Mouse (Mus musculus) limb, embryonic 10.5 days (tissue): ENCODE data around the gene Icosl. TPM values are rescaled to one million over a fixed set of nuclear protein-coding genes. Genes with fewer than 3 reads are reported as not detected.
"Not testable (repeated sequence)": the region's sequence is repeated elsewhere in the genome, so short reads cannot be mapped to it uniquely, and the experiment has no call there.

Experiments
- DNase-seq: peaks from one replicate; pipeline ENCODE4 v3.0.0-alpha.2; 2017; ENCODE audit warnings: low spot score
- H3K27ac ChIP-seq: fragments of 300-500 bp; sonication (generic); 2 replicates; pipeline ENCODE4 v1.5.1; 2016; ENCODE audit warnings: mild to moderate bottlenecking
- H3K27me3 ChIP-seq: fragments of 300-500 bp; sonication (generic); 2 replicates; pipeline ENCODE4 v1.6.1; 2016; ENCODE audit warnings: low read depth, mild to moderate bottlenecking; ENCODE audit not compliant: poor library complexity, severe bottlenecking
- H3K36me3 ChIP-seq: fragments of 300-500 bp; sonication (generic); 2 replicates; pipeline ENCODE4 v1.6.1; 2016; ENCODE audit warnings: mild to moderate bottlenecking, moderate library complexity
- H3K4me1 ChIP-seq: fragments of 300-500 bp; sonication (generic); 2 replicates; pipeline ENCODE4 v1.6.1; 2016
- H3K4me3 ChIP-seq: fragments of 300-500 bp; sonication (generic); 2 replicates; pipeline ENCODE4 v1.5.1; 2016; ENCODE audit warnings: mild to moderate bottlenecking, moderate library complexity
- H3K9me3 ChIP-seq: fragments of 300-500 bp; sonication (generic); replicated peaks from 2 replicates; pipeline ENCODE4 v1.6.1; 2016; ENCODE audit warnings: mild to moderate bottlenecking
- WGBS: fragments of 180-500 bp; shearing (Covaris S2); methylation state at CpG from one replicate; pipeline ENCODE4 v1.1.7; 2016; 5-methylcytosine and 5-hydroxymethylcytosine counted together
- polyA plus RNA-seq: library from polyadenylated mRNA; unstranded; fragments of >200 nt; fragmentation: Nextera tagmentation; extraction: Ambion mirVana; gene quantifications from 2 replicates; pipeline ENCODE4 v1.2.1, GENCODE M21; 2016

The Icosl gene
- polyA plus RNA-seq: 2.5 and 2.6 TPM in 2 replicates

GRCm38 (mm10) chr10:78069101-78070011 is at the start of gene Icosl:
Gene Icosl, plus strand, starts transcription at chr10:78069302.
- Histone ChIP-seq H3K4me1 (peaks cover 19% of the 10 kb centered on the region), H3K36me3 (no peaks in the 10 kb centered on the region), H3K27me3 (peaks cover 43% of the 10 kb centered on the region), H3K27ac (peak within 1 kb of the TSS; percentile 84), H3K4me3 (peak within 1 kb of the TSS; percentile 70), H3K9me3 (no peaks in the 10 kb centered on the region)
- DNase-seq: peak; percentile 83
- WGBS: under 1% methylated on average over 66 of the region's 66 CpGs

GRCm38 (mm10) chr10:78019984-78020383 is 49.1 kb upstream of the Icosl start:
- DNase-seq, H3K4me3 ChIP-seq, H3K27me3 ChIP-seq, H3K9me3 ChIP-seq, H3K36me3 ChIP-seq, H3K4me1 ChIP-seq, H3K27ac ChIP-seq: not testable (repeated sequence)
- WGBS: 99% methylated on average over 7 of the region's 11 CpGs

- WGBS: 80% methylated on average over 6 of the region's 8 CpGs
- H3K4me3 ChIP-seq, H3K27me3 ChIP-seq, H3K27ac ChIP-seq, H3K9me3 ChIP-seq, H3K4me1 ChIP-seq, DNase-seq, H3K36me3 ChIP-seq: not testable (repeated sequence)
Observed at GRCm38 (mm10) chr10:78025453-78025852, 43.6 kb upstream of the Icosl start.

- Histone ChIP-seq H3K4me3 (no peak overlapping the region), H3K4me1 (no peaks in the 10 kb centered on the region), H3K36me3 (no peaks in the 10 kb centered on the region), H3K27ac (no peak overlapping the region), H3K27me3 (no peaks in the 10 kb centered on the region), H3K9me3 (no peaks in the 10 kb centered on the region)
- DNase-seq: peak; percentile 79
- 6% methylated on average over 5 of the region's 5 CpGs for WGBS
Observed at GRCm38 (mm10) chr10:78028129-78028528, 41.0 kb upstream of the Icosl start.

GRCm38 (mm10) chr10:78029080-78029479 is 40.0 kb upstream of the Icosl start:
- no peak for DNase-seq
- Histone ChIP-seq H3K27me3 (no peaks in the 10 kb centered on the region), H3K4me3 (no peak overlapping the region), H3K27ac (no peak overlapping the region), H3K9me3 (no peaks in the 10 kb centered on the region), H3K4me1 (no peaks in the 10 kb centered on the region), H3K36me3 (no peaks in the 10 kb centered on the region)
- WGBS: 84% methylated on average over 1 of the region's 1 CpGs

- no peaks in the 10 kb centered on the region; the same call in 1 of the 2 replicates for H3K27me3 ChIP-seq
- no peaks in the 10 kb centered on the region for H3K9me3 ChIP-seq
- H3K27ac ChIP-seq: no peak overlapping the region
- no peak for DNase-seq
- H3K4me3 ChIP-seq: no peak overlapping the region
- WGBS: 84% methylated on average over 2 of the region's 2 CpGs
- H3K4me1 ChIP-seq: no peaks in the 10 kb centered on the region
- H3K36me3 ChIP-seq: no peaks in the 10 kb centered on the region
Observed at GRCm38 (mm10) chr10:78031987-78032386, 37.1 kb upstream of the Icosl start.

GRCm38 (mm10) chr10:78037139-78037538 is 32.0 kb upstream of the Icosl start:
- H3K36me3 ChIP-seq: no peaks in the 10 kb centered on the region
- no peak overlapping the region for H3K27ac ChIP-seq
- peaks cover 7% of the 10 kb centered on the region for H3K4me1 ChIP-seq
- WGBS: 80% methylated on average over 4 of the region's 4 CpGs
- H3K27me3 ChIP-seq: no peaks in the 10 kb centered on the region; the same call in 1 of the 2 replicates
- H3K9me3 ChIP-seq: no peaks in the 10 kb centered on the region
- H3K4me3 ChIP-seq: no peak overlapping the region
- no peak for DNase-seq

- H3K4me1 ChIP-seq: peaks cover 25% of the 10 kb centered on the region
- no peaks in the 10 kb centered on the region for H3K9me3 ChIP-seq
- H3K36me3 ChIP-seq: no peaks in the 10 kb centered on the region
- 94% methylated on average over 5 of the region's 5 CpGs for WGBS
- H3K27me3 ChIP-seq: peaks cover 23% of the 10 kb centered on the region
- peak within 1 kb of the TSS; percentile 64 for H3K27ac ChIP-seq
- H3K4me3 ChIP-seq: no peak within 1 kb of the TSS
- DNase-seq: no peak
Observed at GRCm38 (mm10) chr10:78041647-78042046, 27.5 kb upstream of the Icosl start, which contains the start of gene Dnmt3l. Gene Dnmt3l, plus strand, starts transcription at chr10:78041947.

GRCm38 (mm10) chr10:78042096-78042495 is 27.0 kb upstream of the Icosl start:
- no peak overlapping the region for H3K4me3 ChIP-seq
- H3K9me3 ChIP-seq: no peaks in the 10 kb centered on the region
- H3K27me3 ChIP-seq: peaks cover 23% of the 10 kb centered on the region
- DNase-seq: peak; percentile 42
- no peaks in the 10 kb centered on the region for H3K36me3 ChIP-seq
- H3K4me1 ChIP-seq: peaks cover 25% of the 10 kb centered on the region
- peak overlapping the region; percentile 64 for H3K27ac ChIP-seq
- WGBS: 42% methylated on average over 7 of the region's 7 CpGs

- H3K27me3 ChIP-seq: peaks cover 23% of the 10 kb centered on the region
- no peaks in the 10 kb centered on the region for H3K9me3 ChIP-seq
- H3K4me3 ChIP-seq: peak overlapping the region; percentile 32
- H3K4me1 ChIP-seq: peaks cover 25% of the 10 kb centered on the region
- H3K36me3 ChIP-seq: no peaks in the 10 kb centered on the region
- 61% methylated on average over 14 of the region's 14 CpGs for WGBS
- DNase-seq: no peak
- H3K27ac ChIP-seq: peak overlapping the region; percentile 64; the same call in 1 of the 2 replicates
Observed at GRCm38 (mm10) chr10:78042697-78043405, 26.3 kb upstream of the Icosl start.

- DNase-seq: peak; percentile 80
- Histone ChIP-seq H3K4me3 (peak within 1 kb of the TSS; percentile 32), H3K27me3 (peaks cover 23% of the 10 kb centered on the region), H3K9me3 (no peaks in the 10 kb centered on the region), H3K27ac (peak within 1 kb of the TSS; percentile 64), H3K36me3 (no peaks in the 10 kb centered on the region), H3K4me1 (peaks cover 25% of the 10 kb centered on the region)
- WGBS: 3% methylated on average over 27 of the region's 27 CpGs
Observed at GRCm38 (mm10) chr10:78043406-78043836, 25.7 kb upstream of the Icosl start, which contains the start of gene Aire. Gene Aire, minus strand, starts transcription at chr10:78043610.

- DNase-seq: no peak
- no peaks in the 10 kb centered on the region for H3K36me3 ChIP-seq
- H3K27me3 ChIP-seq: peaks cover 23% of the 10 kb centered on the region
- peaks cover 27% of the 10 kb centered on the region for H3K4me1 ChIP-seq
- H3K27ac ChIP-seq: no peak overlapping the region
- 73% methylated on average over 1 of the region's 1 CpGs for WGBS
- no peaks in the 10 kb centered on the region for H3K9me3 ChIP-seq
- H3K4me3 ChIP-seq: no peak overlapping the region
Observed at GRCm38 (mm10) chr10:78044531-78044930, 24.6 kb upstream of the Icosl start.

GRCm38 (mm10) chr10:78046388-78046787 is 22.7 kb upstream of the Icosl start:
- H3K27ac ChIP-seq: no peak overlapping the region

More at GRCm38 (mm10) chr10:78046388-78046787, 22.7 kb upstream of the Icosl start:
- no peak for DNase-seq
- Histone ChIP-seq H3K4me3 (no peak overlapping the region), H3K4me1 (peaks cover 28% of the 10 kb centered on the region), H3K36me3 (no peaks in the 10 kb centered on the region), H3K27me3 (peaks cover 23% of the 10 kb centered on the region), H3K9me3 (no peaks in the 10 kb centered on the region)
- 87% methylated on average over 4 of the region's 4 CpGs for WGBS
